Mouse (Mus musculus) right cerebral cortex, postnatal 4 days (tissue): ENCODE measurements at regions not wholly inside any gene's neighbourhood (a gene's known extent, or its start where the extent isn't known, plus 50 kb on each side); places are given as distances from the start of the nearest gene placed in this dataset.
"Not testable (repeated sequence)": the region's sequence is repeated elsewhere in the genome, so short reads cannot be mapped to it uniquely, and the experiment has no call there.

Source experiments
- DNase-seq: peaks from one replicate; pipeline ENCODE4 v3.0.0-alpha.2; 2022

GRCm38 (mm10) chr2:116526203-116526602, 352.3 kb upstream of the Tmco5 start:
- not testable (repeated sequence) for DNase-seq

- no peak for DNase-seq
Observed at GRCm38 (mm10) chr2:116536453-116536852, 342.0 kb upstream of the Tmco5 start.

GRCm38 (mm10) chr2:116559350-116559749, 319.1 kb upstream of the Tmco5 start:
- DNase-seq, result no peak

GRCm38 (mm10) chr2:116583989-116584388, 294.5 kb upstream of the Tmco5 start:
- DNase-seq, result no peak

- no peak for DNase-seq
Observed at GRCm38 (mm10) chr2:116586203-116586959, 292.1 kb upstream of the Tmco5 start.

- no peak for DNase-seq
Observed at GRCm38 (mm10) chr2:116605869-116606268, 272.6 kb upstream of the Tmco5 start.

GRCm38 (mm10) chr2:116639935-116640334, 238.6 kb upstream of the Tmco5 start:
- no peak for DNase-seq

- DNase-seq, result no peak
Observed at GRCm38 (mm10) chr2:116652106-116652505, 226.4 kb upstream of the Tmco5 start.

- no peak for DNase-seq
Observed at GRCm38 (mm10) chr2:116685756-116686155, 192.7 kb upstream of the Tmco5 start.

- DNase-seq, result no peak
Observed at GRCm38 (mm10) chr2:116697542-116697941, 180.9 kb upstream of the Tmco5 start.

- no peak for DNase-seq
Observed at GRCm38 (mm10) chr2:116704705-116705104, 173.8 kb upstream of the Tmco5 start.

GRCm38 (mm10) chr2:116709608-116710007, 168.9 kb upstream of the Tmco5 start:
- DNase-seq, result no peak

GRCm38 (mm10) chr2:116716529-116717201, 161.8 kb upstream of the Tmco5 start:
- no peak for DNase-seq

GRCm38 (mm10) chr2:116718637-116719036, 159.9 kb upstream of the Tmco5 start:
- no peak for DNase-seq

GRCm38 (mm10) chr2:116727591-116727990, 150.9 kb upstream of the Tmco5 start:
- no peak for DNase-seq

- DNase-seq, result peak; percentile 11
Observed at GRCm38 (mm10) chr2:116735702-116736101, 142.8 kb upstream of the Tmco5 start.

- no peak for DNase-seq
Observed at GRCm38 (mm10) chr2:116768459-116769047, 109.9 kb upstream of the Tmco5 start.

- no peak for DNase-seq
Observed at GRCm38 (mm10) chr2:116769186-116769585, 109.3 kb upstream of the Tmco5 start.

- no peak for DNase-seq
Observed at GRCm38 (mm10) chr2:116772569-116772968, 105.9 kb upstream of the Tmco5 start.

- no peak for DNase-seq
Observed at GRCm38 (mm10) chr2:116800141-116800540, 78.3 kb upstream of the Tmco5 start.

- no peak for DNase-seq
Observed at GRCm38 (mm10) chr2:116801578-116801977, 76.9 kb upstream of the Tmco5 start.

- no peak for DNase-seq
Observed at GRCm38 (mm10) chr2:116807207-116807606, 71.3 kb upstream of the Tmco5 start.

- no peak for DNase-seq
Observed at GRCm38 (mm10) chr2:116807636-116808035, 70.9 kb upstream of the Tmco5 start.

- DNase-seq, result no peak
Observed at GRCm38 (mm10) chr2:116808113-116808512, 70.4 kb upstream of the Tmco5 start.
